Mouse (Mus musculus): Measurements from ENCODE around the gene Zfp212. TPM values are rescaled to one million over a fixed set of nuclear protein-coding genes. Genes with fewer than 3 reads are reported as not detected.
A peak's percentile ranks its signal among the peaks of the same experiment; 100 is the strongest.
"Not testable (repeated sequence)": the region's sequence is repeated elsewhere in the genome, so short reads cannot be mapped to it uniquely, and the experiment has no call there.

The Zfp212 gene
- total RNA-seq, 2 experiments from 2014 or later: 5.6 to 9.7 TPM

- ATAC-seq (replicated peaks; ENCODE audit: low FRiP score, low TSS enrichment, poor library complexity, severe bottlenecking): no peak
Observed at GRCm38 (mm10) chr6:47919646-47920446, 430 bp upstream of the Zfp212 start.

DNA sequence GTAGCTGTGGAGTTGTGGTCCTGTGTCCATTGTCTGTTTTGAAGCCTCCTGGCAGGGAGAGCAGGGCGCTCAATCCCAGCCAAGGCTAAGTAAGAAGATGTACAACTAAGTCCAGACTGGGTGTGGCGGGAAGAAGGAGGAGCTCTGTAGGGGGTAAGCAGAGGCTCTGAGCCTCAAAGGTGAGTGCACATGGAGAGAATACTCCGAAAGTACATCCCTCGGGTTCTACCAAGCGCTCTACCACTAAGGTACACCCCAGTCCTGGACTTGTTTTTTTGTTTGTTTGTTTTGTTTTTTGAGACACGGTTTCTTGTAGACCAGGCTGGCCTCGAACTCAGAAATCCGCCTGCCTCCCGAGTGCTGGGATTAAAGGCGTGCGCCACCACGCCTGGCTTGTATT, 22.2 kb downstream of the Zfp212 start:
- peak; percentile 52 for ATAC-seq (replicated peaks; ENCODE audit: low FRiP score, low TSS enrichment, poor library complexity, severe bottlenecking)

DNA sequence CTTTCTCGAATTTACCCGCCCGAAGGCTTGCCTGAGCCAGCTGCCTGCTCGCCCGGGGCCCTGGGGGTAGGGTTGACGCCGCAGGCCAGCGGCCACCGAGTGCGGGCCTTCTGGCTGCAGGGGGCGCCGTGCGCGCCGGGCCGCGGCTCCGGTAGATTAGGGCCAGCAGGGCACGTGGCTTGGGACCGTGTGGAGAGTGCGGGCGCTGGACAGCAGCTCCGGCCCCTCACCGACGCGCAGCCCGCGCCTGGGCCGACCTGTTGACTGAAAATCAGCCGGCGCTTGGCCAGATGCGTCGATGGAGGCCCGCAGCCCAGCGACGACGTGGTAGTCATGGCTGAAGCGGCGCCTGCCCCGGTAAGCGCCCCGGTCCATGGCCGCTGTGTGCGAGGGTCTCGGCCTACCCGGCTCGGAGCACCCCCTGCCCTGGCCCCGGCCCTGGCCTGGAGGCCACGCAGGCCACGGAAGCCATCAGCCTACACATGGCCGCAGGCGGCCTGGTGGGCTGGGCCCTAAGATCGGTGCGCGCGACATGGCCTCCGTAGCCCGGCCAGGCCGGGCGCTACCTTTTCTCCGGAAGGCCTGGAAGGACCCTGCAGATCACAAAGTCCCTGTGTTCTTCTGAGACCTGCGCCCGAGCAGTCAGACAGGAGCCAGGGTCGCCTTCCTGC, 22.9 kb downstream of the Zfp212 start:
- ATAC-seq (replicated peaks; ENCODE audit: low FRiP score, low TSS enrichment, poor library complexity, severe bottlenecking): peak; percentile 94

GRCm38 (mm10) chr6:47943721-47944120, 23.4 kb downstream of the Zfp212 start:
- no peak for ATAC-seq (replicated peaks; ENCODE audit: low FRiP score, low TSS enrichment, poor library complexity, severe bottlenecking)

DNA sequence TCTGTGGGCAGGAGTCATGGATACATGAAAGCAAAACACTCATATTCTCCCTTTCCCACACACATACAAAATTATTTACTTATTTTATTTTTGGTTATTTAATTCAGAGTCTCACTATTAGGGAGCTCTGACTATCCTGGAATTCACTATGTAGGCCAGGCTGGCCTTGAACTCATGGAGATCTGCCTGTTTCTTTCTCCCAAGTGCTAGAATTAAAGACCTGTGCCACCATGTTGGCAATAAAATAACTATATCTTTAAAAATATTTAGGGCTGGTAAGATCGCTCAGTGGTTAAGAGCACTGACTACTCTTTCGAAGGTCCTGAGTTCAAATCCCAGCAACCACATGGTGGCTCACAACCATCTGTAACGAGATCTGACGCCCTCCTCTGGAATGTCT, 27.1 kb downstream of the Zfp212 start:
- no peak for ATAC-seq (replicated peaks; ENCODE audit: low FRiP score, low TSS enrichment, poor library complexity, severe bottlenecking)

DNA sequence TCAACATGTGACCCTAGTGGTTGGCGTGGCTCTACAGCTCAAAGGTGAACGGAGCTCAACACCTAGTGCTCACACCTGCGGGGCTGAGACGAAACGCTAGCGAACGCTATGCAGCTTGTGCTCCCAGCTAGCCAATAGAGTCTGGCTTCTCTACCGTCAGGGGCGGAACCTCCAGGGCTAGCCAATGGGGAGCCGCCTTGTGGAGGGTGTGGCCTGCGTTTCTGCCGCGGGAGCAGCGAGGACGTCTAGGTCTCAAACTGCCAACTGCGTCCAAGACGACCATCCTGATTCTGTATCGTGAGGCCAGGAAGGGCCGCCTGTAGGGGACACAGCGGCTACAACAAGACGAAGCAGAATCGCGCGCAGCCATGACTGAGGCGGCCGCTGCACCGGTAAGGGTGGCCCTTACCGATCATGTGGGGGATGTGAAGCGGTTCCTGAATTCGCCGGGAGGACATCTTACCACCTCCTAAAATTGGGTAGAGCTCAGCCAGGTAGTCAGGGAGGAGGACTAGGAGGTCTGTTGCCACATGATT, 33.0 kb downstream of the Zfp212 start, which contains the start of gene Zfp956:
Gene Zfp956 (plus strand): TSS at position 200 of the 536 bp plus-strand sequence.
- ATAC-seq (replicated peaks; ENCODE audit: low FRiP score, low TSS enrichment, poor library complexity, severe bottlenecking): peak; percentile 98

GRCm38 (mm10) chr6:47954425-47954824, 34.1 kb downstream of the Zfp212 start:
- ATAC-seq (replicated peaks; ENCODE audit: low FRiP score, low TSS enrichment, poor library complexity, severe bottlenecking): no peak

GRCm38 (mm10) chr6:47957816-47958215, 37.5 kb downstream of the Zfp212 start:
- no peak for ATAC-seq (replicated peaks; ENCODE audit: low FRiP score, low TSS enrichment, poor library complexity, severe bottlenecking)

- no peak for ATAC-seq (replicated peaks; ENCODE audit: low FRiP score, low TSS enrichment, poor library complexity, severe bottlenecking)
Observed at GRCm38 (mm10) chr6:47960685-47961421, 40.6 kb downstream of the Zfp212 start.

DNA sequence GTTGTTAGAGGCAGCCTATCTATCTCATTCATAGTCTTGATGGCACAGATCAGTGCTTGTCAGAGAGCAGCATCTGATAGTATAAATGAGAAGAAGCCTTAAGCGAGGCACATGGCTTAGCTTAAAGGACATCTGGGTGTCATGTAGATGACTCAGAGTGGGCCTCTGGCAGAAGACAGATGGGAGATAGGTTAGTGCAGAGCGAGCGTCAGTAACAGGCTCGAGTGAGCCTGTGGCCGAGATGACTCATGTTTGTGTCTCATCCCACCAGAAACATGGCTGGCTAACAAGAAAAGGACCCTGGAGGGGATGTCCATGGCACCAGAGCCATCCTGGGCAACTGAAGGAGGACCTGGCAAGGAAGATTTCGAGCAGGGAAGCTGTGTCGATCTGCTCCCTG, 42.8 kb downstream of the Zfp212 start:
- ATAC-seq (replicated peaks; ENCODE audit: low FRiP score, low TSS enrichment, poor library complexity, severe bottlenecking): no peak

- not testable (repeated sequence) for ATAC-seq (replicated peaks; ENCODE audit: low FRiP score, low TSS enrichment, poor library complexity, severe bottlenecking)
Observed at GRCm38 (mm10) chr6:47968166-47968565, 47.9 kb downstream of the Zfp212 start.

DNA sequence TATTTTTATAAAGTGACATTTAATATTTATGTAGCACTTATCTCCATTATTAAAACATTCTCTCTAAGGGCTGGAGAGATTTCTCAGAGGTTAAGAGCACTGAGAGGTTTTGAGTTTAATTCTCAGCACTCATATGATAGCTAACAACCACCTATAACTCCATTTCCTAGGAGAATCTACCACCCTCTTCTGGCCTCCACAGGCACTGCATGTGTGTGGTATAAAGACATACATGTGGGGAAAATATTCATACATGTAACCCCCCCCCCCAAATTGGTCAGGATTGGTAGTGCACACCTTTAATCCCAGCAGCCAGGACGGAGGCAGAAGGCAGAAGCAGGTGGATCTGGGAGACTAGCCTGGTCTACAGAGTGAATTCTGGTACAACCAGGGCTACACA, 54.3 kb downstream of the Zfp212 start:
- no peak for ATAC-seq (replicated peaks; ENCODE audit: low FRiP score, low TSS enrichment, poor library complexity, severe bottlenecking)

GRCm38 (mm10) chr6:47978897-47979368, 58.7 kb downstream of the Zfp212 start:
- ATAC-seq (replicated peaks; ENCODE audit: low FRiP score, low TSS enrichment, poor library complexity, severe bottlenecking): peak; percentile 98

Other genes starting within 250 kb of the Zfp212 start
- gene Pdia4, start 107.0 kb upstream of the Zfp212 start, total RNA-seq (2014; fragmentation: Nextera tagmentation): 35.8 and 38.1 TPM in 2 replicates
- gene Pdia4, start 107.0 kb upstream of the Zfp212 start, total RNA-seq (2017): 152 and 153 TPM in 2 replicates
- 0.87 and 2.4 TPM in 2 replicates for gene Zfp786, start 89.6 kb upstream of the Zfp212 start, total RNA-seq (2014; fragmentation: Nextera tagmentation)
- gene Zfp786, start 89.6 kb upstream of the Zfp212 start, total RNA-seq (2017): 0.70 and 4.2 TPM in 2 replicates
- gene Zfp398, start 84.8 kb upstream of the Zfp212 start, total RNA-seq (2014; fragmentation: Nextera tagmentation): 18.4 and 19.4 TPM in 2 replicates
- 15.7 and 20.1 TPM in 2 replicates for gene Zfp398, start 84.8 kb upstream of the Zfp212 start, total RNA-seq (2017)
- gene Zfp282, start 43.3 kb upstream of the Zfp212 start, total RNA-seq (2014; fragmentation: Nextera tagmentation): 10.0 and 12.6 TPM in 2 replicates
- gene Zfp282, start 43.3 kb upstream of the Zfp212 start, total RNA-seq (2017): 10.7 TPM in 2 replicates
- 17.5 and 20.5 TPM in 2 replicates for gene Zfp956, start 32.9 kb downstream of the Zfp212 start, total RNA-seq (2014; fragmentation: Nextera tagmentation)
- gene Zfp956, start 32.9 kb downstream of the Zfp212 start, total RNA-seq (2017): 13.2 and 20.4 TPM in 2 replicates
- 13.3 and 33.3 TPM in 2 replicates for gene Zfp777, start 128.4 kb downstream of the Zfp212 start, total RNA-seq (2014; fragmentation: Nextera tagmentation)
- gene Zfp777, start 128.4 kb downstream of the Zfp212 start, total RNA-seq (2017): 20.2 and 35.0 TPM in 2 replicates
- 22.7 and 33.6 TPM in 2 replicates for gene Zfp746, start 166.1 kb downstream of the Zfp212 start, total RNA-seq (2014; fragmentation: Nextera tagmentation)
- 15.1 and 18.9 TPM in 2 replicates for gene Zfp746, start 166.1 kb downstream of the Zfp212 start, total RNA-seq (2017)